Mouse (Mus musculus): Measurements from ENCODE around the gene Nfib. TPM values are rescaled to one million over a fixed set of nuclear protein-coding genes. Genes with fewer than 3 reads are reported as not detected.
A peak's percentile ranks its signal among the peaks of the same experiment; 100 is the strongest.

Gene Nfib
- polyA plus RNA-seq, 1 experiment from 2014 or later, result 86.0 TPM

GRCm38 (mm10) chr4:82386222-82386993, 319.1 kb downstream of the Nfib start:
- Histone ChIP-seq H3K9me3 (ENCODE audit: control insufficient read depth, low read length) (no peaks in the 10 kb centered on the region), H3K27me3 (replicated peaks; ENCODE audit: control insufficient read depth, insufficient read depth, low read length) (no peaks in the 10 kb centered on the region), H3K36me3 (ENCODE audit: control insufficient read depth, insufficient read depth, low read length) (0 out of 2 replicates have a peak, but pooled peaks cover 4% of the 10 kb centered on the region), H3K9ac (ENCODE audit: low read depth, low read length) (no peak overlapping the region), H3K4me3 (ENCODE audit: low read depth, low read length) (no peak overlapping the region), H3K4me2 (ENCODE audit: low read depth, low read length) (no peak overlapping the region), H3K4me1 (ENCODE audit: control insufficient read depth, insufficient read depth, low read length) (peaks cover 41% of the 10 kb centered on the region), H3K27ac (replicated peaks; ENCODE audit: low read depth, low read length) (0 out of 2 replicates have a peak overlapping the region, but pooled peaks have one; percentile 4)
- DNase-seq (ENCODE audit: low spot score), result peak; percentile 88
- peak; percentile 31; the same call in 1 of the 2 replicates for ATAC-seq (ENCODE audit: low read depth)
- WGBS, result 43% methylated on average over 4 of the region's 4 CpGs

- H3K4me1 ChIP-seq (ENCODE audit: control insufficient read depth, insufficient read depth, low read length), result peaks cover 33% of the 10 kb centered on the region
- ATAC-seq (ENCODE audit: low read depth) (no peak), DNase-seq (ENCODE audit: low spot score) (no peak)
- H3K9me3 ChIP-seq (ENCODE audit: control insufficient read depth, low read length), result no peaks in the 10 kb centered on the region
- peak overlapping the region; percentile 73; the same call in 1 of the 2 replicates for H3K27ac ChIP-seq (replicated peaks; ENCODE audit: low read depth, low read length)
- H3K27me3 ChIP-seq (replicated peaks; ENCODE audit: control insufficient read depth, insufficient read depth, low read length), result no peaks in the 10 kb centered on the region
- 77% methylated on average over 4 of the region's 4 CpGs for WGBS
- H3K9ac ChIP-seq (ENCODE audit: low read depth, low read length), result no peak overlapping the region
- peaks cover 9% of the 10 kb centered on the region; the same call in 1 of the 2 replicates for H3K36me3 ChIP-seq (ENCODE audit: control insufficient read depth, insufficient read depth, low read length)
- no peak overlapping the region for H3K4me3 ChIP-seq (ENCODE audit: low read depth, low read length)
- H3K4me2 ChIP-seq (ENCODE audit: low read depth, low read length), result no peak overlapping the region
Measured at GRCm38 (mm10) chr4:82385638-82386037, 319.9 kb downstream of the Nfib start.

GRCm38 (mm10) chr4:82383991-82384731, 321.4 kb downstream of the Nfib start:
- peak; percentile 70 for ATAC-seq (ENCODE audit: low read depth)
- H3K9me3 ChIP-seq (ENCODE audit: control insufficient read depth, low read length), result no peaks in the 10 kb centered on the region

GRCm38 (mm10) chr4:82383346-82383745, 322.2 kb downstream of the Nfib start:
- Histone ChIP-seq H3K27me3 (replicated peaks; ENCODE audit: control insufficient read depth, insufficient read depth, low read length) (no peaks in the 10 kb centered on the region), H3K9me3 (ENCODE audit: control insufficient read depth, low read length) (no peaks in the 10 kb centered on the region), H3K27ac (replicated peaks; ENCODE audit: low read depth, low read length) (no peak overlapping the region), H3K4me2 (ENCODE audit: low read depth, low read length) (no peak overlapping the region), H3K4me3 (ENCODE audit: low read depth, low read length) (no peak overlapping the region), H3K36me3 (ENCODE audit: control insufficient read depth, insufficient read depth, low read length) (peaks cover 9% of the 10 kb centered on the region; the same call in 1 of the 2 replicates), H3K9ac (ENCODE audit: low read depth, low read length) (no peak overlapping the region), H3K4me1 (ENCODE audit: control insufficient read depth, insufficient read depth, low read length) (peaks cover 32% of the 10 kb centered on the region)
- WGBS, result 51% methylated on average over 8 of the region's 8 CpGs
- DNase-seq (ENCODE audit: low spot score), result peak; percentile 46
- 0 out of 2 replicates have a peak, but pooled peaks have one; percentile 20 for ATAC-seq (ENCODE audit: low read depth)

More at GRCm38 (mm10) chr4:82383991-82384731, 321.4 kb downstream of the Nfib start:
- H3K4me1 ChIP-seq (ENCODE audit: control insufficient read depth, insufficient read depth, low read length), result peaks cover 32% of the 10 kb centered on the region
- H3K27me3 ChIP-seq (replicated peaks; ENCODE audit: control insufficient read depth, insufficient read depth, low read length), result no peaks in the 10 kb centered on the region
- H3K4me2 ChIP-seq (ENCODE audit: low read depth, low read length), result 0 out of 2 replicates have a peak overlapping the region, but pooled peaks have one; percentile 10
- peak overlapping the region; percentile 73 for H3K27ac ChIP-seq (replicated peaks; ENCODE audit: low read depth, low read length)
- no peak overlapping the region for H3K4me3 ChIP-seq (ENCODE audit: low read depth, low read length)
- no peak overlapping the region for H3K9ac ChIP-seq (ENCODE audit: low read depth, low read length)
- WGBS, result 57% methylated on average over 11 of the region's 11 CpGs
- peaks cover 9% of the 10 kb centered on the region; the same call in 1 of the 2 replicates for H3K36me3 ChIP-seq (ENCODE audit: control insufficient read depth, insufficient read depth, low read length)
- peak; percentile 77 for DNase-seq (ENCODE audit: low spot score)

- ATAC-seq (ENCODE audit: low read depth), result no peak
Measured at GRCm38 (mm10) chr4:82381786-82382185, 323.8 kb downstream of the Nfib start.

GRCm38 (mm10) chr4:82380578-82380977, 325.0 kb downstream of the Nfib start:
- H3K9ac ChIP-seq (ENCODE audit: low read depth, low read length), result no peak overlapping the region
- no peaks in the 10 kb centered on the region for H3K9me3 ChIP-seq (ENCODE audit: control insufficient read depth, low read length)
- H3K36me3 ChIP-seq (ENCODE audit: control insufficient read depth, insufficient read depth, low read length), result peaks cover 9% of the 10 kb centered on the region
- H3K27me3 ChIP-seq (replicated peaks; ENCODE audit: control insufficient read depth, insufficient read depth, low read length), result no peaks in the 10 kb centered on the region
- DNase-seq (ENCODE audit: low spot score) (no peak), ATAC-seq (ENCODE audit: low read depth) (no peak)
- no peak overlapping the region for H3K27ac ChIP-seq (replicated peaks; ENCODE audit: low read depth, low read length)
- no peak overlapping the region for H3K4me2 ChIP-seq (ENCODE audit: low read depth, low read length)
- no peak overlapping the region for H3K4me3 ChIP-seq (ENCODE audit: low read depth, low read length)
- peaks cover 19% of the 10 kb centered on the region for H3K4me1 ChIP-seq (ENCODE audit: control insufficient read depth, insufficient read depth, low read length)

More at GRCm38 (mm10) chr4:82381786-82382185, 323.8 kb downstream of the Nfib start:
- H3K9ac ChIP-seq (ENCODE audit: low read depth, low read length), result no peak overlapping the region
- DNase-seq (ENCODE audit: low spot score), result no peak
- no peak overlapping the region for H3K27ac ChIP-seq (replicated peaks; ENCODE audit: low read depth, low read length)
- peaks cover 29% of the 10 kb centered on the region for H3K4me1 ChIP-seq (ENCODE audit: control insufficient read depth, insufficient read depth, low read length)
- no peaks in the 10 kb centered on the region for H3K27me3 ChIP-seq (replicated peaks; ENCODE audit: control insufficient read depth, insufficient read depth, low read length)
- H3K4me3 ChIP-seq (ENCODE audit: low read depth, low read length), result no peak overlapping the region
- H3K36me3 ChIP-seq (ENCODE audit: control insufficient read depth, insufficient read depth, low read length), result peaks cover 9% of the 10 kb centered on the region
- H3K9me3 ChIP-seq (ENCODE audit: control insufficient read depth, low read length), result no peaks in the 10 kb centered on the region
- WGBS, result 86% methylated on average over 1 of the region's 1 CpGs
- H3K4me2 ChIP-seq (ENCODE audit: low read depth, low read length), result no peak overlapping the region

GRCm38 (mm10) chr4:82378050-82378449, 327.5 kb downstream of the Nfib start:
- no peak overlapping the region for H3K4me2 ChIP-seq (ENCODE audit: low read depth, low read length)
- no peak overlapping the region for H3K27ac ChIP-seq (replicated peaks; ENCODE audit: low read depth, low read length)
- WGBS, result 90% methylated on average over 3 of the region's 3 CpGs
- ATAC-seq (ENCODE audit: low read depth) (no peak), DNase-seq (ENCODE audit: low spot score) (no peak)
- H3K36me3 ChIP-seq (ENCODE audit: control insufficient read depth, insufficient read depth, low read length), result peaks cover 14% of the 10 kb centered on the region
- no peaks in the 10 kb centered on the region; the same call in 1 of the 2 replicates for H3K4me1 ChIP-seq (ENCODE audit: control insufficient read depth, insufficient read depth, low read length)
- no peaks in the 10 kb centered on the region for H3K27me3 ChIP-seq (replicated peaks; ENCODE audit: control insufficient read depth, insufficient read depth, low read length)
- no peaks in the 10 kb centered on the region for H3K9me3 ChIP-seq (ENCODE audit: control insufficient read depth, low read length)
- H3K4me3 ChIP-seq (ENCODE audit: low read depth, low read length), result no peak overlapping the region
- H3K9ac ChIP-seq (ENCODE audit: low read depth, low read length), result no peak overlapping the region

- Histone ChIP-seq H3K9me3 (ENCODE audit: control insufficient read depth, low read length) (no peaks in the 10 kb centered on the region), H3K9ac (ENCODE audit: low read depth, low read length) (no peak overlapping the region), H3K4me2 (ENCODE audit: low read depth, low read length) (no peak overlapping the region), H3K36me3 (ENCODE audit: control insufficient read depth, insufficient read depth, low read length) (peaks cover 14% of the 10 kb centered on the region), H3K4me1 (ENCODE audit: control insufficient read depth, insufficient read depth, low read length) (no peaks in the 10 kb centered on the region; the same call in 1 of the 2 replicates), H3K27me3 (replicated peaks; ENCODE audit: control insufficient read depth, insufficient read depth, low read length) (no peaks in the 10 kb centered on the region), H3K4me3 (ENCODE audit: low read depth, low read length) (no peak overlapping the region), H3K27ac (replicated peaks; ENCODE audit: low read depth, low read length) (no peak overlapping the region)
- 88% methylated on average over 3 of the region's 3 CpGs for WGBS
- DNase-seq (ENCODE audit: low spot score) (no peak), ATAC-seq (ENCODE audit: low read depth) (no peak)
Measured at GRCm38 (mm10) chr4:82377621-82378020, 327.9 kb downstream of the Nfib start.

All from embryonic facial prominence, embryonic 14.5 days (tissue).